Mouse (Mus musculus) kidney, postnatal 0 days (tissue): ENCODE data around the gene Farp1. TPM values are rescaled to one million over a fixed set of nuclear protein-coding genes. Genes with fewer than 3 reads are reported as not detected.

ENCODE experiments used
- ATAC-seq: fragments of 200-750 bp; cut with Nextera tagmentation; replicated peaks from 2 replicates; pipeline ENCODE4 v1.8.0; 2017; ENCODE audit warnings: low read depth, moderate number of reproducible peaks, moderate TSS enrichment, moderate library complexity; ENCODE audit not compliant: low FRiP score
- DNase-seq: peaks from one replicate; pipeline ENCODE4 v3.0.0-alpha.2; 2016; ENCODE audit warnings: low spot score
- H3K27ac ChIP-seq: fragments of 300-500 bp; sonication (generic); 2 replicates; pipeline ENCODE4 v1.5.1; 2014; ENCODE audit warnings: mild to moderate bottlenecking
- H3K27me3 ChIP-seq: fragments of 300-500 bp; sonication (generic); 2 replicates; pipeline ENCODE4 v1.6.1; 2014; ENCODE audit warnings: low read length, mixed read lengths; ENCODE audit not compliant: insufficient read depth
- H3K36me3 ChIP-seq: fragments of 300-500 bp; sonication (generic); 2 replicates; pipeline ENCODE4 v1.6.1; 2014; ENCODE audit warnings: low read length, mixed read lengths; ENCODE audit not compliant: insufficient read depth
- H3K4me1 ChIP-seq: fragments of 300-500 bp; sonication (generic); replicated peaks from 2 replicates; pipeline ENCODE4 v1.6.1; 2014; ENCODE audit warnings: antibody characterized with exemption, low read length, mixed read lengths; ENCODE audit not compliant: insufficient read depth
- H3K4me2 ChIP-seq: fragments of 300-500 bp; sonication (generic); 2 replicates; pipeline ENCODE4 v1.6.1; 2014; ENCODE audit warnings: mild to moderate bottlenecking, low read length, moderate library complexity, mixed read lengths
- H3K4me3 ChIP-seq: fragments of 300-500 bp; sonication (generic); replicated peaks from 2 replicates; pipeline ENCODE4 v1.5.1; 2014; ENCODE audit warnings: low read depth, low read length
- H3K9ac ChIP-seq: fragments of 300-500 bp; sonication (generic); 2 replicates; pipeline ENCODE4 v1.6.1; 2014; ENCODE audit warnings: low read depth, low read length
- H3K9me3 ChIP-seq: fragments of 300-500 bp; sonication (generic); replicated peaks from 2 replicates; pipeline ENCODE4 v1.6.1; 2016; ENCODE audit warnings: low read length, inconsistent platforms, mixed read lengths
- CTCF ChIP-seq: IDR thresholded peaks from 2 replicates; pipeline ENCODE4 v1.5.1; 2016; ENCODE audit warnings: antibody characterized with exemption, low read depth, mild to moderate bottlenecking, moderate library complexity
- WGBS: fragments of 180-500 bp; shearing (Covaris S2); extraction: QIAGEN DNeasy Blood & Tissue Kit; methylation state at CpG from one replicate; pipeline ENCODE4 v1.1.7; 2014; 5-methylcytosine and 5-hydroxymethylcytosine counted together
- polyA plus RNA-seq: library from polyadenylated mRNA; unstranded; fragments of >200 nt; fragmentation: Nextera tagmentation; extraction: Ambion mirVana; gene quantifications from 2 replicates; pipeline ENCODE4 v1.2.1, GENCODE M21; 2015

Farp1 gene
- polyA plus RNA-seq, 1 experiment from 2014 or later: 23.4 TPM

- WGBS: 67% methylated on average over 4 of the region's 4 CpGs
- no peak for DNase-seq
- H3K4me3 ChIP-seq: no peak overlapping the region
- no peaks in the 10 kb centered on the region for H3K4me1 ChIP-seq
- H3K36me3 ChIP-seq: peaks cover 15% of the 10 kb centered on the region; the same call in 1 of the 2 replicates
- no peak overlapping the region for H3K9ac ChIP-seq
- H3K27ac ChIP-seq: no peak overlapping the region
- no peak for ATAC-seq
- H3K4me2 ChIP-seq: no peak overlapping the region
- TF ChIP-seq CTCF: no peak
- H3K27me3 ChIP-seq: no peaks in the 10 kb centered on the region
- H3K9me3 ChIP-seq: no peaks in the 10 kb centered on the region
Measured at GRCm38 (mm10) chr14:121262606-121263005, 227.6 kb downstream of the Farp1 start.

GRCm38 (mm10) chr14:121263912-121264311 lies 228.9 kb downstream of the Farp1 start:
- Histone ChIP-seq H3K9ac (no peak overlapping the region), H3K9me3 (no peaks in the 10 kb centered on the region), H3K4me2 (no peak overlapping the region), H3K27me3 (no peaks in the 10 kb centered on the region), H3K27ac (no peak overlapping the region), H3K4me3 (no peak overlapping the region), H3K4me1 (no peaks in the 10 kb centered on the region), H3K36me3 (peaks cover 12% of the 10 kb centered on the region; the same call in 1 of the 2 replicates)
- no peak for DNase-seq
- ATAC-seq: no peak
- no peak for TF ChIP-seq CTCF
- 76% methylated on average over 2 of the region's 2 CpGs for WGBS

DNA sequence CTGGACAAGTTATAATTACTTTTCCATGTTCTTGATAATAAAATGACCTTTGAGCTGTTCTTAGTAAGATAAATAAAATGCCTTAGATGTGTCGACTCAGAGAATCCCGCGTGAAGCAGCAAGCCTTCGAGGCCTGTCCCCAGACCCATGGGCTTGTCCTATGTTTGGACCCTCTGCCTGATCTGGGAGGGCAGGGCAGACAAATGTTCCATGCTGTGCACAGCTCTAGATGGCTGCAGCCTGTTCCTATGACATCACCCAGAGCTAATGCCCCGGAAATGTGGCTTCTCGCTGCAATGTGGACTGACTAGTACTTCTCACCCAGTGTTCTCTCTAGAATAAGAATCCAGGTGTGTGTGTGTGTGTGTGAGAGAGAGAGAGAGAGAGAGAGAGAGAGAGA lies 229.5 kb downstream of the Farp1 start:
- ATAC-seq (no peak), DNase-seq (no peak)
- Histone ChIP-seq H3K27me3 (no peaks in the 10 kb centered on the region), H3K9ac (no peak overlapping the region), H3K27ac (no peak overlapping the region), H3K4me3 (no peak overlapping the region), H3K9me3 (no peaks in the 10 kb centered on the region), H3K4me2 (no peak overlapping the region), H3K36me3 (peaks cover 14% of the 10 kb centered on the region; the same call in 1 of the 2 replicates), H3K4me1 (no peaks in the 10 kb centered on the region)
- TF ChIP-seq CTCF: no peak
- 68% methylated on average over 6 of the region's 6 CpGs for WGBS

DNA sequence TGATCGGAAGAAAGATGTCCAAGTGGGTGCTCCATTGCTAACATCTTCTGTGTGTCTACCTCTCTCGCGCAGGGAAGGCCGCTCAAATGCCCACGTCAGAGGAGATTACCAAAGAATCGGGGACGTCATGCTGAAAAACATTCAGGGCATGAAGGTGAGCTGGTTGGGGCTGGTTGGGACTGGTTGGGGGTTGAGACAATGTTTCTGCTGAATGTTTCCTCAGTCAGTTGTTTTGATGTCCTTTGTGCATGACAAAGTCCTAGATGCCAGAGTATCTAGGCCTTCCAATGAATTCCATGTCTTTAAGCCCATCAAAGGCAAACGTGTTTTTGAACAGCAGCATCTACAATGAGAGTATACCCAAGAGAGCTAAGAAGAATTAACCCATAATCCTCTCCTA lies 232.8 kb downstream of the Farp1 start:
- no peak for ATAC-seq
- H3K4me3 ChIP-seq: no peak overlapping the region
- 85% methylated on average over 8 of the region's 8 CpGs for WGBS
- H3K4me2 ChIP-seq: no peak overlapping the region
- H3K4me1 ChIP-seq: no peaks in the 10 kb centered on the region
- TF ChIP-seq CTCF: no peak
- no peaks in the 10 kb centered on the region for H3K27me3 ChIP-seq
- peaks cover 38% of the 10 kb centered on the region for H3K36me3 ChIP-seq
- H3K27ac ChIP-seq: no peak overlapping the region
- no peak for DNase-seq
- no peaks in the 10 kb centered on the region for H3K9me3 ChIP-seq
- H3K9ac ChIP-seq: no peak overlapping the region

DNA sequence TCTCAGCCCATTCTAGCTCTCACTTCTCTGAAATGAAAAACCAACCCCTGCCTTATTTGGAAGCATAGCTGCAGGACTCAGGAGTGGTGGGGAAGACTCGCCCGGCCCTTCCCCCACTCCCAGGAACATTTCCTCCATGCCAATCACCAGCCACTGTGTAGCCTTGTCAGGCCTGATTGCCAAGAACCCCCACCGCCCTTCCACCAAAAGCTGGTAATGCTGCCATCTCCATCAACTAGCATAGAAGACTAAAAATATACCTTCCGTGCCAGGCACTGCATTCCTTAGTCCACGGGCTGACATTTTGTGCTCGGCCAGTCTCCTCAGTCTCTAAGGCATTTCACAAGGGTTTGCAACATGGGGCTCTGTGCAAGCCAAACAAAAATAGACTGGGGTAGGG lies 235.5 kb downstream of the Farp1 start:
- Histone ChIP-seq H3K27me3 (no peaks in the 10 kb centered on the region), H3K9ac (no peak overlapping the region), H3K4me1 (no peaks in the 10 kb centered on the region), H3K4me3 (no peak overlapping the region), H3K4me2 (no peak overlapping the region), H3K36me3 (peaks cover 48% of the 10 kb centered on the region), H3K9me3 (no peaks in the 10 kb centered on the region), H3K27ac (no peak overlapping the region)
- DNase-seq (no peak), ATAC-seq (no peak)
- 79% methylated on average over 6 of the region's 6 CpGs for WGBS
- no peak for TF ChIP-seq CTCF

DNA sequence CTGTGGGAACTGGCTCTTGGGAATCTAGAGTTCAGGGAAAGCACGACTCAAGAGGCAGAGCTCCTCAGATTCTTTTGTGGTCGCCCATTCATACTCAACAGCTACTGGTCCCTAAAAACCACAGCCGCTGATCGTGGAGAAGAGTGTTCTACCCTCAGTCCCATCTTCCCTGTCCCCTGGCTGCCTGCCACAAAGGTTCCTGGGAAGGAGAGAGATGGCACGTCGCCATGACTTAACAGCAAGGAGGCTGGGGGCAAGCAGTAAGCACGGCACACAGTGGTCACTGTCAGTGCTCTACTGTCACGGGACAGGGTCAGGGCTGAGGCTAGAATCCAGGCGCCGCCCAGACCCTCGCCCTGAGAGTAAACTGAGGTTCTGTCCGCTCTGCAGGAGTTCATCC lies 240.0 kb downstream of the Farp1 start:
- Histone ChIP-seq H3K4me3 (no peak overlapping the region), H3K27me3 (no peaks in the 10 kb centered on the region), H3K27ac (no peak overlapping the region), H3K9ac (no peak overlapping the region), H3K36me3 (peaks cover 54% of the 10 kb centered on the region), H3K9me3 (no peaks in the 10 kb centered on the region), H3K4me1 (no peaks in the 10 kb centered on the region), H3K4me2 (no peak overlapping the region)
- no peak for TF ChIP-seq CTCF
- WGBS: 82% methylated on average over 12 of the region's 12 CpGs
- no peak for DNase-seq
- ATAC-seq: no peak

GRCm38 (mm10) chr14:121276016-121276415 lies 241.0 kb downstream of the Farp1 start:
- no peak for ATAC-seq
- WGBS: 59% methylated on average over 10 of the region's 10 CpGs

More at GRCm38 (mm10) chr14:121276016-121276415, 241.0 kb downstream of the Farp1 start:
- Histone ChIP-seq H3K4me3 (no peak overlapping the region), H3K9ac (no peak overlapping the region), H3K4me1 (no peaks in the 10 kb centered on the region), H3K27me3 (no peaks in the 10 kb centered on the region), H3K9me3 (no peaks in the 10 kb centered on the region), H3K27ac (no peak overlapping the region), H3K4me2 (no peak overlapping the region), H3K36me3 (peaks cover 52% of the 10 kb centered on the region)
- no peak for TF ChIP-seq CTCF
- no peak for DNase-seq
